Comparison of ENCODE assay signal across 22 mouse cellular contexts in the genomic region with DNA sequence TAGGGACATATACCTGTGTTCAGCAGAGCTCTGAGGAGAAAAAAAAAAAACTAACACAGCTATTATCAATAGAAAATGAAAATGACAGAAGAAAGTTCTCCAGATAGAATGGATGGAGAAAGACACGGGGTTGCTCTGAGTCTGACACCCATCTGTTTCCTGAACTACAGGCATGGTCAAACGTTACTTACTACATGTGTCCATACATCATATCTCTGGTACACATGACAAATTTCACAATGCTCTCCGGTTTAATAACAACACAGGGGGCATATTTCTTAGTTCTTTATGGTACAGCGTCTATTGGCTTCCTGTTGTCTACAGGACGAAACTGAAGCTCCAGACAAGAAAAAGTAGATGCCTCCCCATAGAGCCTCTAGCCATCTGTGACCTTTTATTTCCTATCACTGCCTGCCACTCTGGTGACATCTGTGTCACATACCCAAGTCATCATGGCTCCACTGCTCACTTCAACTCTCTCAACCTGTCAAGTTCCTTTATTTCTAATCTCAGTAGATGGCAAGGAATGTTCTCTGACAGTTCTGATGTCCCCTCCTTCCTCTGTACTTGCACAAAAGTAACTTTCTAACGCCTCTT.
"Had no signal": no experiment of that assay in that cellular context is flagged by ENCODE, and none has a peak within 500 bp of the region (broad histone marks: within the 10 kb centered on the region; RNA-seq: fewer than 3 reads in every experiment).

No protein-coding gene starts in this region.

- DNase-seq: heart, postnatal 10 days; heart, postnatal 14 days; heart, postnatal 36 days; heart, postnatal 4 days; kidney, adult 11 months; kidney, adult 18-20 months; kidney, adult 2 months; kidney, adult 8-10 months; kidney, adult 9 months; kidney, postnatal 10 days; kidney, postnatal 14 days; kidney, postnatal 25 days; kidney, postnatal 36 days; kidney, postnatal 4 days; layer of hippocampus, adult 9-11 months; layer of hippocampus, postnatal 36 days had no signal

- ATAC-seq: hindbrain, embryonic 16.5 days; hindbrain, postnatal 0 days; inflammation-experienced regulatory T-cells, adult 6 months; intestine, embryonic 15.5 days; intestine, embryonic 16.5 days; intestine, postnatal 0 days had no signal
